Mouse (Mus musculus): ENCODE measurements around the gene 2200002D01Rik. TPM values are rescaled to one million over a fixed set of nuclear protein-coding genes. Genes with fewer than 3 reads are reported as not detected.

2200002D01Rik gene
- polyA plus RNA-seq, 2 experiments = 1.3 to 4.8 TPM

GRCm38 (mm10) chr7:29283876-29284275 lies 35.6 kb upstream of the 2200002D01Rik start:
- no peaks in the 10 kb centered on the region for H3K36me3 ChIP-seq (replicated peaks; ENCODE audit: control insufficient read depth, insufficient read depth, low read depth)
- 63% methylated on average over 4 of the region's 4 CpGs for WGBS (ENCODE audit: insufficient replicate concordance)
- H3K9me3 ChIP-seq (ENCODE audit: control insufficient read depth, low read length) = no peaks in the 10 kb centered on the region
- H3K4me1 ChIP-seq (replicated peaks; ENCODE audit: control insufficient read depth in 2 of 2, insufficient read depth in 2 of 2, low read length in 1 of 2) = peaks cover 0 to 7% of the 10 kb centered on the region in 2 experiments; a peak in 3 of 4 replicates
- TF ChIP-seq EP300 (IDR thresholded peaks at IDR 0.05; ENCODE audit: low read depth) (no peak), CTCF (IDR thresholded peaks at IDR 0.05; ENCODE audit: low read depth) (no peak)
- no peak overlapping the region for H3K27ac ChIP-seq
- no peak overlapping the region for H3K9ac ChIP-seq (replicated peaks)
- H3K4me3 ChIP-seq (ENCODE audit: insufficient read depth in 1 of 2, low read depth in 2 of 2, low read length in 2 of 2) = no peak overlapping the region
- ATAC-seq (ENCODE audit: insufficient read depth) (no peak), DNase-seq (ENCODE audit: low read depth in 3 of 3, low spot score in 3 of 3) (no peak)
- no peak overlapping the region for H3K4me2 ChIP-seq (ENCODE audit: low read depth)
- H3K27me3 ChIP-seq (ENCODE audit: control insufficient read depth, insufficient read depth, low read length) = peaks cover 6% of the 10 kb centered on the region

- no peak overlapping the region for H3K27ac ChIP-seq
- ATAC-seq (ENCODE audit: insufficient read depth) (no peak), DNase-seq (ENCODE audit: low read depth in 3 of 3, low spot score in 3 of 3) (no peak)
- peak overlapping the region; percentile 64 for H3K4me2 ChIP-seq (ENCODE audit: low read depth)
- H3K36me3 ChIP-seq (replicated peaks; ENCODE audit: control insufficient read depth, insufficient read depth, low read depth) = no peaks in the 10 kb centered on the region
- H3K4me1 ChIP-seq (replicated peaks; ENCODE audit: control insufficient read depth in 2 of 2, insufficient read depth in 2 of 2, low read length in 1 of 2) = peaks cover 0 to 7% of the 10 kb centered on the region in 2 experiments; a peak in 3 of 4 replicates
- 13% methylated on average over 21 of the region's 21 CpGs for whole genome bisulfite sequencing (ENCODE audit: insufficient replicate concordance)
- H3K9me3 ChIP-seq (ENCODE audit: control insufficient read depth, low read length) = no peaks in the 10 kb centered on the region
- peak overlapping the region; percentile 43 to 52; a peak in 3 of 4 replicates for H3K4me3 ChIP-seq (ENCODE audit: insufficient read depth in 1 of 2, low read depth in 2 of 2, low read length in 2 of 2)
- no peak overlapping the region for H3K9ac ChIP-seq (replicated peaks)
- peaks cover 6% of the 10 kb centered on the region for H3K27me3 ChIP-seq (ENCODE audit: control insufficient read depth, insufficient read depth, low read length)
- no peak for TF ChIP-seq EP300 (IDR thresholded peaks at IDR 0.05; ENCODE audit: low read depth)
- TF ChIP-seq CTCF (IDR thresholded peaks at IDR 0.05; ENCODE audit: low read depth) = no peak
These were observed 33.8 kb upstream of the 2200002D01Rik start for GRCm38 (mm10) chr7:29282074-29282554.

GRCm38 (mm10) chr7:29281201-29282073 lies 33.2 kb upstream of the 2200002D01Rik start, which contains the start of gene Spint2:
TSS of gene Spint2 (minus strand) at chr7:29281912.
- TF ChIP-seq CTCF (IDR thresholded peaks at IDR 0.05; ENCODE audit: low read depth) (peak; percentile 36), EP300 (IDR thresholded peaks at IDR 0.05; ENCODE audit: low read depth) (no peak)
- WGBS (ENCODE audit: insufficient replicate concordance) = under 1% methylated on average over 80 of the region's 80 CpGs
- no peaks in the 10 kb centered on the region for H3K36me3 ChIP-seq (replicated peaks; ENCODE audit: control insufficient read depth, insufficient read depth, low read depth)
- H3K27me3 ChIP-seq (ENCODE audit: control insufficient read depth, insufficient read depth, low read length) = peaks cover 6% of the 10 kb centered on the region
- no peaks in the 10 kb centered on the region for H3K9me3 ChIP-seq (ENCODE audit: control insufficient read depth, low read length)
- ATAC-seq (ENCODE audit: insufficient read depth) (peak; percentile 59; the same call in 1 of the 2 replicates), DNase-seq (ENCODE audit: low read depth in 3 of 3, low spot score in 3 of 3) (peak in 2 of 3 experiments; percentile 11 to 16)
- no peak within 1 kb of the TSS for H3K27ac ChIP-seq
- peaks cover 0 to 7% of the 10 kb centered on the region in 2 experiments; a peak in 3 of 4 replicates for H3K4me1 ChIP-seq (replicated peaks; ENCODE audit: control insufficient read depth in 2 of 2, insufficient read depth in 2 of 2, low read length in 1 of 2)
- peak within 1 kb of the TSS; percentile 27; the same call in 1 of the 2 replicates for H3K9ac ChIP-seq (replicated peaks)
- peak within 1 kb of the TSS; percentile 64 for H3K4me2 ChIP-seq (ENCODE audit: low read depth)
- peak within 1 kb of the TSS; percentile 43 to 52 for H3K4me3 ChIP-seq (ENCODE audit: insufficient read depth in 1 of 2, low read depth in 2 of 2, low read length in 2 of 2)

- no peak for DNase-seq (ENCODE audit: low read depth in 3 of 3, low spot score in 3 of 3)
- H3K4me2 ChIP-seq (ENCODE audit: low read depth) = peak overlapping the region; percentile 64
- no peak for TF ChIP-seq CTCF (IDR thresholded peaks at IDR 0.05; ENCODE audit: low read depth)
- TF ChIP-seq EP300 (IDR thresholded peaks at IDR 0.05; ENCODE audit: low read depth) = no peak
- no peak overlapping the region for H3K9ac ChIP-seq (replicated peaks)
- peaks cover 6% of the 10 kb centered on the region for H3K27me3 ChIP-seq (ENCODE audit: control insufficient read depth, insufficient read depth, low read length)
- no peaks in the 10 kb centered on the region for H3K9me3 ChIP-seq (ENCODE audit: control insufficient read depth, low read length)
- ATAC-seq (ENCODE audit: insufficient read depth) = no peak
- no peak overlapping the region for H3K27ac ChIP-seq
- 12% methylated on average over 13 of the region's 13 CpGs for WGBS (ENCODE audit: insufficient replicate concordance)
- peak overlapping the region; percentile 43 to 52; a peak in 3 of 4 replicates for H3K4me3 ChIP-seq (ENCODE audit: insufficient read depth in 1 of 2, low read depth in 2 of 2, low read length in 2 of 2)
- H3K4me1 ChIP-seq (replicated peaks; ENCODE audit: control insufficient read depth in 2 of 2, insufficient read depth in 2 of 2, low read length in 1 of 2) = peaks cover 0 to 7% of the 10 kb centered on the region in 2 experiments; a peak in 3 of 4 replicates
- no peaks in the 10 kb centered on the region for H3K36me3 ChIP-seq (replicated peaks; ENCODE audit: control insufficient read depth, insufficient read depth, low read depth)
These were observed 32.5 kb upstream of the 2200002D01Rik start for GRCm38 (mm10) chr7:29280801-29281200.

DNA sequence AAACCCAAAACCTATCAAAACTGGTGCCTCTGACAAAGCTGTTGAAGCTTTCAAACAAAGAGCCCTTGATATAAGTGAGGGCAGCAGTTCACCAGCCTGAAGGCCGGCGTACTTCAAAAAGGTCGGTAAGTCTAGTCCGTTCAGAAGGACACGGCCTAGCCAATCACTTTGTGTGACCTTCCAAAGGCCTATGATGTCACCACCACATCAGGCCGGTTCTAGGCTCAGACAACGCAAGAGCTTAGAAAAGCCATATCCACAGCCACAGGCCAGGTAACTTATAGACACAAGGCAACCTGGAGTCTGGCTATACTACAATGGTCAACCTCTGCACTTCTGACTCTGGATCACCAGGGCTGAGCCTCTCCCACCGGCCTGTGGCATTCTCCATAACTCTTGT lies 31.7 kb upstream of the 2200002D01Rik start:
- Histone ChIP-seq H3K4me3 (ENCODE audit: insufficient read depth in 1 of 2, low read depth in 2 of 2, low read length in 2 of 2) (no peak overlapping the region), H3K4me2 (ENCODE audit: low read depth) (no peak overlapping the region), H3K9me3 (ENCODE audit: control insufficient read depth, low read length) (no peaks in the 10 kb centered on the region), H3K4me1 (replicated peaks; ENCODE audit: control insufficient read depth in 2 of 2, insufficient read depth in 2 of 2, low read length in 1 of 2) (peaks cover 0 to 7% of the 10 kb centered on the region in 2 experiments; a peak in 3 of 4 replicates), H3K9ac (replicated peaks) (no peak overlapping the region), H3K27ac (no peak overlapping the region), H3K36me3 (replicated peaks; ENCODE audit: control insufficient read depth, insufficient read depth, low read depth) (no peaks in the 10 kb centered on the region), H3K27me3 (ENCODE audit: control insufficient read depth, insufficient read depth, low read length) (peaks cover 6% of the 10 kb centered on the region)
- no peak for TF ChIP-seq EP300 (IDR thresholded peaks at IDR 0.05; ENCODE audit: low read depth)
- no peak for TF ChIP-seq CTCF (IDR thresholded peaks at IDR 0.05; ENCODE audit: low read depth)
- no peak for ATAC-seq (ENCODE audit: insufficient read depth)
- 71% methylated on average over 8 of the region's 8 CpGs for WGBS (ENCODE audit: insufficient replicate concordance)
- no peak for DNase-seq (ENCODE audit: low read depth in 3 of 3, low spot score in 3 of 3)

All from liver, embryonic 14.5 days (tissue).